Mouse (Mus musculus): ENCODE data around the gene Gm12695. TPM values are rescaled to one million over a fixed set of nuclear protein-coding genes. Genes with fewer than 3 reads are reported as not detected.

The Gm12695 gene
- polyA plus RNA-seq, 1 experiment from 2014 or later: not detected

DNA sequence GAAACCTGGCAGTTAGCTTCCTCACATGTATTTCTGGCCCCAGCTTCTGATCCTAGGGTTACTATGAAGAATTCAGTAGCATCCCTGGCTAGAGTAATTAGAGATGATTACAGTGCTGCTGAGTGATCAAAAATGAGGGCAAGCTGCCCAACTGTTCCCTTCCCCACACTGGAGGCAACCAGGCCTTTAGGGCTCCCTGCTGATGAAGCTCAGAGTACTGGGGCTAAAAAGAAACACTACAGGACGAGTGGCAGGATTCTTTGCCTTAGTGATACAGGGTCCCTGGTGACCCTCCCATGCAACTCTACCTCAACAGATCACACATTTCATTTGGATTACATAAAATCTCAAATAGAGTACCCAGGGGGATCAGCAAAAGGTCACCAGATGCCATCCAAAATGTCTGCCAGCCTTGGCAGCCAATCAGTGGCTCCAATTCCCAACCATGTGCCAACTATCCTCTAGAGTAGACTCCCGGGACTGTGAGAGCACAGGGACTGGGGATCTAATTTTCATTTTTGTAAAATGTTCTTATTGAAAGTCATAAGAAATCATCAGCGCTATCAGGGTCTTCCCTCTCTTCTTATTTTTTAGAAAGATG lies 11.9 kb downstream of the Gm12695 start:
- H3K4me3 ChIP-seq (ENCODE audit: low read depth, low read length): no peak overlapping the region
- no peak overlapping the region for H3K27ac ChIP-seq (ENCODE audit: low read depth, low read length)
- DNase-seq (ENCODE audit: low spot score) (no peak), ATAC-seq (replicated peaks; ENCODE audit: low FRiP score) (no peak)
- H3K36me3 ChIP-seq (ENCODE audit: control insufficient read depth, insufficient read depth, low read length): no peaks in the 10 kb centered on the region
- no peak overlapping the region for H3K4me2 ChIP-seq
- H3K4me1 ChIP-seq (replicated peaks; ENCODE audit: control insufficient read depth, insufficient read depth, low read length): no peaks in the 10 kb centered on the region
- WGBS: 73% methylated on average over 3 of the region's 3 CpGs
- no peaks in the 10 kb centered on the region for H3K27me3 ChIP-seq (replicated peaks; ENCODE audit: control insufficient read depth, insufficient read depth, low read length)
- no peak overlapping the region for H3K9ac ChIP-seq (ENCODE audit: low read depth, low read length)
- no peaks in the 10 kb centered on the region for H3K9me3 ChIP-seq (ENCODE audit: control insufficient read depth, low read length)

DNA sequence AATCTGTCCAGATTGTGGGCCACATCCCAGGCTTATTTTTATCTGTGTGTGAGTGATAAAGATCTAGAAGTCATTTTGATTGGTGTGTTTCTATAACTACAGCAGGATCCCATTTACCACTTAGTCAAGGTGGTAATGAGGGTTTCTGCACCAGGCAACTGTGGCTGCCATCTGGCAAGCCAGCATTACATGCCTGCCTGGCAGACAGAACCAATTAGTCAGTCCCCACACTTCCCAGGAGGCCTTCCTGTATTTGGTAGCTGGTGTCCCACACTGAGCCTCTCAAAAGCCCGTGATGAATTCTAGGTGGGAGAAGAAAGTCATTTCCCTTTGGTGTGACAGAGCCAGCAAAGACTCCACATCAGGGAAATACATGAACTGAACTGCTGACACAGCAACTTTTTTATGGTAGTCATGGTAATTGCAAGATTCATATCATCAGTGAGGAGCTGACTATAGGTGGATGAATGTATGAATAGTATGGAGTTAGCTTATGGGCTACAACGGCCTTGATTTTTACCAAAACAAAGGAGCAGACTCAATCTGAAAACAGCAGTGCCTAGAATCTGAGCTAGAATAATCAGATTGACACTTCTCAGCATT lies 18.5 kb downstream of the Gm12695 start:
- no peaks in the 10 kb centered on the region for H3K27me3 ChIP-seq (replicated peaks; ENCODE audit: control insufficient read depth, insufficient read depth, low read length)
- H3K4me2 ChIP-seq: no peak overlapping the region
- no peak overlapping the region for H3K9ac ChIP-seq (ENCODE audit: low read depth, low read length)
- no peaks in the 10 kb centered on the region for H3K9me3 ChIP-seq (ENCODE audit: control insufficient read depth, low read length)
- H3K4me3 ChIP-seq (ENCODE audit: low read depth, low read length): no peak overlapping the region
- 38% methylated on average over 2 of the region's 2 CpGs for WGBS
- DNase-seq (ENCODE audit: low spot score): no peak
- no peak overlapping the region for H3K27ac ChIP-seq (ENCODE audit: low read depth, low read length)
- no peaks in the 10 kb centered on the region for H3K4me1 ChIP-seq (replicated peaks; ENCODE audit: control insufficient read depth, insufficient read depth, low read length)
- no peak for ATAC-seq (replicated peaks; ENCODE audit: low FRiP score)
- H3K36me3 ChIP-seq (ENCODE audit: control insufficient read depth, insufficient read depth, low read length): no peaks in the 10 kb centered on the region

DNA sequence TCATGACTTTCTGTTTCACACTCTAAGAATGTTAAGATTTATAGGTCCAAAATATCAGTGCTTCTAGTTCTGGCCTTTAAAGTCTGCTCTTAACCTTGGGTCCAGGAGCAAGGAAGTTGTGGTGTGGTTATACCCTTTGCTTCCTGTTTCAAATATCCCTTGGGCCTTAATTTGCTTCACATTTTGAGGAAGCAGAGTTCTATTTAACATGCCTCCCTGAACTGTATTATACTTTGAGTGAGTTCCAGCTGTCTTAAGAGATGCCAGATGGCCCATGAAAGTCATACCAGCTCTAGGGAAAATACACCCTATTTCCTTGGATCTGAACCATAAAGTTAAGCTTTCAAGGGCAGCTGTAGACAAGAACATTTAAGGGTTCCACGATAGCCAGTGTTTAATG lies 33.0 kb downstream of the Gm12695 start:
- no peaks in the 10 kb centered on the region for H3K4me1 ChIP-seq (replicated peaks; ENCODE audit: control insufficient read depth, insufficient read depth, low read length)
- no peak overlapping the region for H3K4me3 ChIP-seq (ENCODE audit: low read depth, low read length)
- no peaks in the 10 kb centered on the region for H3K9me3 ChIP-seq (ENCODE audit: control insufficient read depth, low read length)
- no peaks in the 10 kb centered on the region for H3K36me3 ChIP-seq (ENCODE audit: control insufficient read depth, insufficient read depth, low read length)
- H3K27ac ChIP-seq (ENCODE audit: low read depth, low read length): no peak overlapping the region
- H3K4me2 ChIP-seq: no peak overlapping the region
- ATAC-seq (replicated peaks; ENCODE audit: low FRiP score) (no peak), DNase-seq (ENCODE audit: low spot score) (no peak)
- H3K27me3 ChIP-seq (replicated peaks; ENCODE audit: control insufficient read depth, insufficient read depth, low read length): no peaks in the 10 kb centered on the region
- no peak overlapping the region for H3K9ac ChIP-seq (ENCODE audit: low read depth, low read length)
- WGBS: 77% methylated on average over 1 of the region's 1 CpGs

DNA sequence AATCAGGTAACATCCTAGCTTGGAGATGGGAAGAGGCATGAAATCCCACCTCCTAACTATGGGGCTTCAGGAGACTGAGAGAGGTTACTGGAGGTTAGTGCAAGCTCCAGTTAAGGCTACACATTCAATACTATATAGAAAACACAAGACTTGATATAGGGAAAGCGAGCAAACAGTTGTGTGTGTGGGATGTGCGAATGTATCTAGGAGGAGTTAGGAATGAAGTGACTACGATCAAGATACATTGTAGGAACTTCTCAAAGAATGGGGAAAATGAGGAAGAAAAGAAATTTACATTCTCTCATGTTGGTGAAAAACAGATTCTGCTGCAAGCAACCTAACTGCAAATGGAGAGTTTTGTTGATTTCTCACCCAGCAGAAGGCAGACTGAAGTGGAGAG lies 44.5 kb downstream of the Gm12695 start:
- Histone ChIP-seq H3K36me3 (ENCODE audit: control insufficient read depth, insufficient read depth, low read length) (no peaks in the 10 kb centered on the region), H3K4me1 (replicated peaks; ENCODE audit: control insufficient read depth, insufficient read depth, low read length) (no peaks in the 10 kb centered on the region), H3K27ac (ENCODE audit: low read depth, low read length) (no peak overlapping the region), H3K9ac (ENCODE audit: low read depth, low read length) (no peak overlapping the region), H3K4me2 (no peak overlapping the region), H3K9me3 (ENCODE audit: control insufficient read depth, low read length) (no peaks in the 10 kb centered on the region), H3K4me3 (ENCODE audit: low read depth, low read length) (no peak overlapping the region), H3K27me3 (replicated peaks; ENCODE audit: control insufficient read depth, insufficient read depth, low read length) (no peaks in the 10 kb centered on the region)
- ATAC-seq (replicated peaks; ENCODE audit: low FRiP score): no peak
- WGBS: 84% methylated on average over 3 of the region's 3 CpGs
- no peak for DNase-seq (ENCODE audit: low spot score)

DNA sequence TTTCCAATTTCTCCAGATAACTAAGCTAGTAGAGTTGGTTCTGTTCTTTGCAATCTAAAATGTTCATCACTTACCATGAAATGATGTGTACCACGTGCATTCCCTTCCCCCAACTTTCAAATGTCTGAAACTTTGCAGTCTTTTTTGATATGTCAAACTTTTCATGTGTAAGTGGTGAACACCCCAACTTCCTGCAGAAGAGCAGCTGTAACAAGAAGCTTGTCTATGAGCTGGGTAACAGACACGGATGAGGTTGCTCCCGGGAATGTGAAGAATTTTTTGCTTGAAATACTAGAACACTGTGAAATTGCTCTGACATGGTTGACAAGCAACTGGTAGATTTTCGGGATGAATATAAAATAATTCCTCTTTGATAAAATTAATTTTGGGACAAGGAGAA lies 55.7 kb downstream of the Gm12695 start:
- no peak overlapping the region for H3K4me2 ChIP-seq
- no peak overlapping the region for H3K27ac ChIP-seq (ENCODE audit: low read depth, low read length)
- no peaks in the 10 kb centered on the region for H3K36me3 ChIP-seq (ENCODE audit: control insufficient read depth, insufficient read depth, low read length)
- H3K9ac ChIP-seq (ENCODE audit: low read depth, low read length): no peak overlapping the region
- no peak for DNase-seq (ENCODE audit: low spot score)
- no peak overlapping the region for H3K4me3 ChIP-seq (ENCODE audit: low read depth, low read length)
- no peak for ATAC-seq (replicated peaks; ENCODE audit: low FRiP score)
- H3K9me3 ChIP-seq (ENCODE audit: control insufficient read depth, low read length): no peaks in the 10 kb centered on the region
- H3K4me1 ChIP-seq (replicated peaks; ENCODE audit: control insufficient read depth, insufficient read depth, low read length): no peaks in the 10 kb centered on the region
- H3K27me3 ChIP-seq (replicated peaks; ENCODE audit: control insufficient read depth, insufficient read depth, low read length): no peaks in the 10 kb centered on the region
- 68% methylated on average over 4 of the region's 4 CpGs for WGBS

- WGBS: 62% methylated on average over 3 of the region's 3 CpGs
- Histone ChIP-seq H3K4me1 (replicated peaks; ENCODE audit: control insufficient read depth, insufficient read depth, low read length) (no peaks in the 10 kb centered on the region), H3K9ac (ENCODE audit: low read depth, low read length) (no peak overlapping the region), H3K27me3 (replicated peaks; ENCODE audit: control insufficient read depth, insufficient read depth, low read length) (no peaks in the 10 kb centered on the region), H3K4me3 (ENCODE audit: low read depth, low read length) (no peak overlapping the region), H3K36me3 (ENCODE audit: control insufficient read depth, insufficient read depth, low read length) (no peaks in the 10 kb centered on the region), H3K27ac (ENCODE audit: low read depth, low read length) (no peak overlapping the region), H3K9me3 (ENCODE audit: control insufficient read depth, low read length) (no peaks in the 10 kb centered on the region), H3K4me2 (no peak overlapping the region)
- ATAC-seq (replicated peaks; ENCODE audit: low FRiP score) (no peak), DNase-seq (ENCODE audit: low spot score) (no peak)
Measured at GRCm38 (mm10) chr4:96728211-96728610, 56.8 kb downstream of the Gm12695 start.

GRCm38 (mm10) chr4:96725415-96726055 lies 59.5 kb downstream of the Gm12695 start:
- DNase-seq (ENCODE audit: low spot score): no peak
- no peak for ATAC-seq (replicated peaks; ENCODE audit: low FRiP score)
- Histone ChIP-seq H3K4me3 (ENCODE audit: low read depth, low read length) (no peak overlapping the region), H3K27me3 (replicated peaks; ENCODE audit: control insufficient read depth, insufficient read depth, low read length) (no peaks in the 10 kb centered on the region), H3K4me2 (no peak overlapping the region), H3K9ac (ENCODE audit: low read depth, low read length) (no peak overlapping the region), H3K27ac (ENCODE audit: low read depth, low read length) (no peak overlapping the region), H3K9me3 (ENCODE audit: control insufficient read depth, low read length) (no peaks in the 10 kb centered on the region), H3K4me1 (replicated peaks; ENCODE audit: control insufficient read depth, insufficient read depth, low read length) (no peaks in the 10 kb centered on the region), H3K36me3 (ENCODE audit: control insufficient read depth, insufficient read depth, low read length) (no peaks in the 10 kb centered on the region)
- WGBS: 75% methylated on average over 5 of the region's 5 CpGs

DNA sequence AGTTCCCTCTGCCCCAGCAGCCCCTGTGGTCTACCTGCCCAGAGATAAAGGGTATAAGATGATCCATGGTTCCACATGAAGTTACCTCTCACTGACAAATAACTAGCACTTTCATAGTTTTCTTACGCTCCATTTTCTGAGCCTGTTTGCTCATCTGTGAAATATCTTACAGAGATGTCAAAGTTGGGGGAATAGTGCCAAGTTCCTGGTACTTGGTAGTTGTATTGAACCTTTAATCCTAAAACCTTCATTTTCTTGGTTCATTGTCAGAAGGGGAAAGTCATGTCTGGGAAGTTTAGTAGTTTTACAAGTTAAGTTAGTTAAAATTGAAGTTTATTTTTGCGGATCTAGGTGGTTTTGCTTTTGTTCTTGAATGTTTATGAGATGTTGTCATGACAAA lies 62.7 kb downstream of the Gm12695 start:
- Histone ChIP-seq H3K4me3 (ENCODE audit: low read depth, low read length) (no peak overlapping the region), H3K4me2 (no peak overlapping the region), H3K27me3 (replicated peaks; ENCODE audit: control insufficient read depth, insufficient read depth, low read length) (no peaks in the 10 kb centered on the region), H3K36me3 (ENCODE audit: control insufficient read depth, insufficient read depth, low read length) (no peaks in the 10 kb centered on the region), H3K9me3 (ENCODE audit: control insufficient read depth, low read length) (no peaks in the 10 kb centered on the region), H3K4me1 (replicated peaks; ENCODE audit: control insufficient read depth, insufficient read depth, low read length) (no peaks in the 10 kb centered on the region), H3K9ac (ENCODE audit: low read depth, low read length) (no peak overlapping the region), H3K27ac (ENCODE audit: low read depth, low read length) (no peak overlapping the region)
- ATAC-seq (replicated peaks; ENCODE audit: low FRiP score) (no peak), DNase-seq (ENCODE audit: low spot score) (no peak)
- 87% methylated on average over 2 of the region's 2 CpGs for WGBS

Data from liver, embryonic 11.5 days (tissue).